Mouse (Mus musculus) hindbrain, embryonic 16.5 days (tissue): ENCODE measurements at regions not wholly inside any gene's neighbourhood (a gene's known extent, or its start where the extent isn't known, plus 50 kb on each side); places are given as distances from the start of the nearest gene placed in this dataset.

ENCODE experiments used
- ATAC-seq: fragments of 200-750 bp; cut with Nextera tagmentation; 2 replicates; pipeline ENCODE4 v1.8.0; 2017; ENCODE audit warnings: moderate TSS enrichment, moderate library complexity
- H3K27ac ChIP-seq: fragments of 300-500 bp; sonication (generic); 2 replicates; pipeline ENCODE4 v1.5.1; 2014; ENCODE audit warnings: low read depth, mild to moderate bottlenecking, control low read depth, low read length, moderate library complexity
- H3K27me3 ChIP-seq: fragments of 300-500 bp; sonication (generic); replicated peaks from 2 replicates; pipeline ENCODE4 v1.6.1; 2014; ENCODE audit warnings: low read length; ENCODE audit not compliant: control insufficient read depth, insufficient read depth
- H3K36me3 ChIP-seq: fragments of 300-500 bp; sonication (generic); 2 replicates; pipeline ENCODE4 v1.6.1; 2014; ENCODE audit warnings: mild to moderate bottlenecking, low read length, moderate library complexity, mixed read lengths; ENCODE audit not compliant: control insufficient read depth, insufficient read depth
- H3K4me1 ChIP-seq: fragments of 300-500 bp; sonication (generic); 2 replicates; pipeline ENCODE4 v1.6.1; 2014; ENCODE audit warnings: low read depth, low read length; ENCODE audit not compliant: control insufficient read depth, insufficient read depth
- H3K4me2 ChIP-seq: fragments of 300-500 bp; sonication (generic); 2 replicates; pipeline ENCODE4 v1.6.1; 2014; ENCODE audit warnings: mild to moderate bottlenecking, low read length, control low read depth, moderate library complexity
- H3K4me3 ChIP-seq: fragments of 300-500 bp; sonication (generic); 2 replicates; pipeline ENCODE4 v1.5.1; 2014; ENCODE audit warnings: mild to moderate bottlenecking, low read length, control low read depth, moderate library complexity
- H3K9ac ChIP-seq: fragments of 300-500 bp; sonication (generic); 2 replicates; pipeline ENCODE4 v1.6.1; 2014; ENCODE audit warnings: low read depth, mild to moderate bottlenecking, control low read depth, low read length, moderate library complexity
- H3K9me3 ChIP-seq: fragments of 300-500 bp; sonication (generic); 2 replicates; pipeline ENCODE4 v1.6.1; 2014; ENCODE audit warnings: mild to moderate bottlenecking, low read length, moderate library complexity; ENCODE audit not compliant: control insufficient read depth
- WGBS: fragments of 180-500 bp; shearing (Covaris S2); extraction: QIAGEN DNeasy Blood & Tissue Kit; methylation state at CpG from one replicate; pipeline ENCODE4 v1.1.7; 2014; 5-methylcytosine and 5-hydroxymethylcytosine counted together

- Histone ChIP-seq H3K4me3 (no peak overlapping the region), H3K36me3 (no peaks in the 10 kb centered on the region), H3K27me3 (no peaks in the 10 kb centered on the region), H3K9me3 (no peaks in the 10 kb centered on the region), H3K27ac (no peak overlapping the region), H3K4me1 (no peaks in the 10 kb centered on the region), H3K4me2 (no peak overlapping the region), H3K9ac (no peak overlapping the region)
- 96% methylated on average over 3 of the region's 3 CpGs for WGBS
- ATAC-seq = no peak
Measured at GRCm38 (mm10) chr3:129481293-129481692, 50.9 kb upstream of the Elovl6 start.
